Mouse (Mus musculus): ENCODE results near the gene Clcn2. TPM values are rescaled to one million over a fixed set of nuclear protein-coding genes. Genes with fewer than 3 reads are reported as not detected.
"Not testable (repeated sequence)": the region's sequence is repeated elsewhere in the genome, so short reads cannot be mapped to it uniquely, and the experiment has no call there.

The Clcn2 gene
- polyA plus RNA-seq, 1 experiment from 2014 or later = 20.8 TPM

GRCm38 (mm10) chr16:20675213-20675612, 42.3 kb downstream of the Clcn2 start:
- H3K4me1 ChIP-seq (replicated peaks; ENCODE audit: control insufficient read depth, insufficient read depth, low read length) = peaks cover 21% of the 10 kb centered on the region
- no peaks in the 10 kb centered on the region for H3K9me3 ChIP-seq (ENCODE audit: control insufficient read depth, low read length)
- WGBS = 89% methylated on average over 6 of the region's 6 CpGs
- H3K4me2 ChIP-seq (ENCODE audit: low read length) = no peak overlapping the region
- no peaks in the 10 kb centered on the region for H3K27me3 ChIP-seq (replicated peaks; ENCODE audit: control insufficient read depth, insufficient read depth, low read length)
- no peak for ATAC-seq
- H3K27ac ChIP-seq (ENCODE audit: low read length) = no peak overlapping the region
- H3K36me3 ChIP-seq (ENCODE audit: control insufficient read depth, insufficient read depth) = peaks cover 26% of the 10 kb centered on the region
- no peak overlapping the region for H3K9ac ChIP-seq (replicated peaks; ENCODE audit: low read depth, low read length)
- no peak overlapping the region for H3K4me3 ChIP-seq (replicated peaks; ENCODE audit: low read length)

- Histone ChIP-seq H3K4me2 (ENCODE audit: low read length) (peak overlapping the region; percentile 71), H3K9ac (replicated peaks; ENCODE audit: low read depth, low read length) (peak overlapping the region; percentile 90), H3K36me3 (ENCODE audit: control insufficient read depth, insufficient read depth) (peaks cover 17% of the 10 kb centered on the region), H3K4me1 (replicated peaks; ENCODE audit: control insufficient read depth, insufficient read depth, low read length) (peaks cover 21% of the 10 kb centered on the region), H3K4me3 (replicated peaks; ENCODE audit: low read length) (peak overlapping the region; percentile 76), H3K9me3 (ENCODE audit: control insufficient read depth, low read length) (no peaks in the 10 kb centered on the region), H3K27ac (ENCODE audit: low read length) (no peak overlapping the region), H3K27me3 (replicated peaks; ENCODE audit: control insufficient read depth, insufficient read depth, low read length) (no peaks in the 10 kb centered on the region)
- 8% methylated on average over 14 of the region's 14 CpGs for WGBS
- ATAC-seq = no peak
Measured at GRCm38 (mm10) chr16:20673706-20674303, 43.7 kb downstream of the Clcn2 start.

GRCm38 (mm10) chr16:20672965-20673705, 44.4 kb downstream of the Clcn2 start:
- WGBS = 0% methylated on average over 65 of the region's 78 CpGs
- H3K9me3 ChIP-seq (ENCODE audit: control insufficient read depth, low read length) = no peaks in the 10 kb centered on the region
- peak; percentile 74; the same call in 1 of the 2 replicates for ATAC-seq

GRCm38 (mm10) chr16:20672500-20672902, 45.0 kb downstream of the Clcn2 start:
- H3K9me3 ChIP-seq (ENCODE audit: control insufficient read depth, low read length) = no peaks in the 10 kb centered on the region
- H3K4me3 ChIP-seq (replicated peaks; ENCODE audit: low read length) = peak overlapping the region; percentile 76
- peak overlapping the region; percentile 75 for H3K4me2 ChIP-seq (ENCODE audit: low read length)
- H3K27ac ChIP-seq (ENCODE audit: low read length) = peak overlapping the region; percentile 80
- no peaks in the 10 kb centered on the region for H3K27me3 ChIP-seq (replicated peaks; ENCODE audit: control insufficient read depth, insufficient read depth, low read length)
- peak; percentile 97 for ATAC-seq
- peak overlapping the region; percentile 90 for H3K9ac ChIP-seq (replicated peaks; ENCODE audit: low read depth, low read length)
- 0% methylated on average over 25 of the region's 38 CpGs for WGBS
- peaks cover 8% of the 10 kb centered on the region for H3K36me3 ChIP-seq (ENCODE audit: control insufficient read depth, insufficient read depth)
- peaks cover 21% of the 10 kb centered on the region for H3K4me1 ChIP-seq (replicated peaks; ENCODE audit: control insufficient read depth, insufficient read depth, low read length)

More at GRCm38 (mm10) chr16:20672965-20673705, 44.4 kb downstream of the Clcn2 start:
- H3K4me2 ChIP-seq (ENCODE audit: low read length) = peak overlapping the region; percentile 71
- peak overlapping the region; percentile 90 for H3K9ac ChIP-seq (replicated peaks; ENCODE audit: low read depth, low read length)
- H3K27ac ChIP-seq (ENCODE audit: low read length) = peak overlapping the region; percentile 80
- H3K27me3 ChIP-seq (replicated peaks; ENCODE audit: control insufficient read depth, insufficient read depth, low read length) = no peaks in the 10 kb centered on the region
- H3K36me3 ChIP-seq (ENCODE audit: control insufficient read depth, insufficient read depth) = peaks cover 13% of the 10 kb centered on the region
- H3K4me1 ChIP-seq (replicated peaks; ENCODE audit: control insufficient read depth, insufficient read depth, low read length) = peaks cover 21% of the 10 kb centered on the region
- peak overlapping the region; percentile 76 for H3K4me3 ChIP-seq (replicated peaks; ENCODE audit: low read length)

GRCm38 (mm10) chr16:20671886-20672285, 45.7 kb downstream of the Clcn2 start:
- no peak for ATAC-seq

GRCm38 (mm10) chr16:20670291-20670690, 47.3 kb downstream of the Clcn2 start:
- Histone ChIP-seq H3K27me3 (replicated peaks; ENCODE audit: control insufficient read depth, insufficient read depth, low read length) (no peaks in the 10 kb centered on the region), H3K36me3 (ENCODE audit: control insufficient read depth, insufficient read depth) (no peaks in the 10 kb centered on the region), H3K27ac (ENCODE audit: low read length) (no peak overlapping the region), H3K4me2 (ENCODE audit: low read length) (no peak overlapping the region), H3K9ac (replicated peaks; ENCODE audit: low read depth, low read length) (no peak overlapping the region), H3K4me1 (replicated peaks; ENCODE audit: control insufficient read depth, insufficient read depth, low read length) (peaks cover 21% of the 10 kb centered on the region), H3K9me3 (ENCODE audit: control insufficient read depth, low read length) (no peaks in the 10 kb centered on the region), H3K4me3 (replicated peaks; ENCODE audit: low read length) (no peak overlapping the region)
- no peak for ATAC-seq
- 89% methylated on average over 3 of the region's 3 CpGs for WGBS

More at GRCm38 (mm10) chr16:20671886-20672285, 45.7 kb downstream of the Clcn2 start:
- H3K27me3 ChIP-seq (replicated peaks; ENCODE audit: control insufficient read depth, insufficient read depth, low read length) = no peaks in the 10 kb centered on the region
- WGBS = 21% methylated on average over 6 of the region's 6 CpGs
- H3K9ac ChIP-seq (replicated peaks; ENCODE audit: low read depth, low read length) = no peak overlapping the region
- H3K9me3 ChIP-seq (ENCODE audit: control insufficient read depth, low read length) = no peaks in the 10 kb centered on the region
- no peak overlapping the region; the same call in 1 of the 2 replicates for H3K4me3 ChIP-seq (replicated peaks; ENCODE audit: low read length)
- H3K4me1 ChIP-seq (replicated peaks; ENCODE audit: control insufficient read depth, insufficient read depth, low read length) = peaks cover 21% of the 10 kb centered on the region
- peak overlapping the region; percentile 75 for H3K4me2 ChIP-seq (ENCODE audit: low read length)
- peaks cover 3% of the 10 kb centered on the region for H3K36me3 ChIP-seq (ENCODE audit: control insufficient read depth, insufficient read depth)
- H3K27ac ChIP-seq (ENCODE audit: low read length) = no peak overlapping the region

GRCm38 (mm10) chr16:20668013-20668412, 49.5 kb downstream of the Clcn2 start, which contains the start of gene Eif4g1:
TSS of gene Eif4g1 (plus strand) at chr16:20668313.
- ATAC-seq; H3K4me2 ChIP-seq (ENCODE audit: low read length); H3K4me3 ChIP-seq (replicated peaks; ENCODE audit: low read length); H3K9me3 ChIP-seq (ENCODE audit: control insufficient read depth, low read length); H3K9ac ChIP-seq (replicated peaks; ENCODE audit: low read depth, low read length); H3K36me3 ChIP-seq (ENCODE audit: control insufficient read depth, insufficient read depth); H3K4me1 ChIP-seq (replicated peaks; ENCODE audit: control insufficient read depth, insufficient read depth, low read length); H3K27me3 ChIP-seq (replicated peaks; ENCODE audit: control insufficient read depth, insufficient read depth, low read length); H3K27ac ChIP-seq (ENCODE audit: low read length): not testable (repeated sequence)
- WGBS = 96% methylated on average over 5 of the region's 6 CpGs

- no peaks in the 10 kb centered on the region for H3K9me3 ChIP-seq (ENCODE audit: control insufficient read depth, low read length)
- no peaks in the 10 kb centered on the region for H3K27me3 ChIP-seq (replicated peaks; ENCODE audit: control insufficient read depth, insufficient read depth, low read length)
- H3K4me3 ChIP-seq (replicated peaks; ENCODE audit: low read length) = no peak overlapping the region
- H3K9ac ChIP-seq (replicated peaks; ENCODE audit: low read depth, low read length) = no peak overlapping the region
- no peak overlapping the region for H3K4me2 ChIP-seq (ENCODE audit: low read length)
- 96% methylated on average over 4 of the region's 4 CpGs for WGBS
- peaks cover 49% of the 10 kb centered on the region for H3K36me3 ChIP-seq (ENCODE audit: control insufficient read depth, insufficient read depth)
- H3K27ac ChIP-seq (ENCODE audit: low read length) = no peak overlapping the region
- ATAC-seq = no peak
- peaks cover 6% of the 10 kb centered on the region for H3K4me1 ChIP-seq (replicated peaks; ENCODE audit: control insufficient read depth, insufficient read depth, low read length)
Measured at GRCm38 (mm10) chr16:20657661-20658060, 59.9 kb downstream of the Clcn2 start.

- peaks cover 30% of the 10 kb centered on the region for H3K36me3 ChIP-seq (ENCODE audit: control insufficient read depth, insufficient read depth)
- ATAC-seq = no peak
- H3K4me2 ChIP-seq (ENCODE audit: low read length) = no peak overlapping the region
- H3K4me1 ChIP-seq (replicated peaks; ENCODE audit: control insufficient read depth, insufficient read depth, low read length) = peaks cover 18% of the 10 kb centered on the region
- H3K9me3 ChIP-seq (ENCODE audit: control insufficient read depth, low read length) = no peaks in the 10 kb centered on the region
- H3K27me3 ChIP-seq (replicated peaks; ENCODE audit: control insufficient read depth, insufficient read depth, low read length) = no peaks in the 10 kb centered on the region
- H3K9ac ChIP-seq (replicated peaks; ENCODE audit: low read depth, low read length) = no peak overlapping the region
- 32% methylated on average over 2 of the region's 2 CpGs for WGBS
- H3K27ac ChIP-seq (ENCODE audit: low read length) = no peak overlapping the region
- no peak overlapping the region for H3K4me3 ChIP-seq (replicated peaks; ENCODE audit: low read length)
Measured at GRCm38 (mm10) chr16:20653315-20653714, 64.2 kb downstream of the Clcn2 start.
